24 mouse cellular contexts compared by ENCODE assay signal in genomic region chr4:114782851-114783250, GRCm38 (mm10). TPM values are rescaled to one million over a fixed set of nuclear protein-coding genes. Genes with fewer than 3 reads are reported as not detected.
"Had no signal": no experiment of that assay in that cellular context is flagged by ENCODE, and none has a peak within 500 bp of the region (broad histone marks: within the 10 kb centered on the region; RNA-seq: fewer than 3 reads in every experiment).

No protein-coding gene starts in this region.

- H3K27me3 ChIP-seq: neural tube, embryonic 12.5 days had no signal

- H3K9ac ChIP-seq: liver, embryonic 14.5 days; lung, embryonic 14.5 days; midbrain, embryonic 12.5 days; neural tube, embryonic 12.5 days; stomach, embryonic 15.5 days had no signal

- H3K4me3 ChIP-seq: midbrain, embryonic 10.5 days; midbrain, embryonic 12.5 days; myocyte; neural tube, embryonic 12.5 days; stomach, embryonic 15.5 days had no signal

- DNase-seq: lung, adult 18-20 months; lung, embryonic 14.5 days; lung, postnatal 10 days; midbrain, embryonic 14.5 days; retina, postnatal 1 day; right cerebral cortex, postnatal 14 days; thymus, adult 2 months; thymus, postnatal 25 days; thymus, postnatal 4 days had no signal

- H3K4me2 ChIP-seq: lung, embryonic 14.5 days; midbrain, embryonic 12.5 days; neural tube, embryonic 12.5 days; stomach, embryonic 15.5 days had no signal

- H3K36me3 ChIP-seq: midbrain, embryonic 10.5 days; midbrain, embryonic 12.5 days; neural tube, embryonic 12.5 days; stomach, embryonic 15.5 days had no signal

- H3K9me3 ChIP-seq: midbrain, embryonic 10.5 days; midbrain, embryonic 12.5 days; neural tube, embryonic 12.5 days; stomach, embryonic 15.5 days had no signal

- ATAC-seq: midbrain, embryonic 16.5 days had no signal

- H3K27ac ChIP-seq: liver, embryonic 14.5 days; midbrain, embryonic 10.5 days; midbrain, embryonic 12.5 days; neural tube, embryonic 12.5 days; stomach, embryonic 15.5 days; stomach, postnatal 0 days had no signal

RNA-seq across cellular contexts. Expression of gene Gm12830, which starts 38.7 kb away (rescaled TPM):
- total RNA-seq: megakaryocyte, adult 5-6 weeks; megakaryocyte-erythroid progenitor cell, adult 5-6 weeks had no signal
- polyA plus RNA-seq: liver, embryonic 14.5 days; liver, embryonic 16.5 days; lung, embryonic 14.5 days; lung, embryonic 16.5 days; midbrain, embryonic 10.5 days; midbrain, embryonic 12.5 days; midbrain, embryonic 14.5 days; midbrain, embryonic 16.5 days; myocyte; neural tube, embryonic 12.5 days; neural tube, embryonic 14.5 days; spleen, adult 2 months; stomach, embryonic 15.5 days; stomach, postnatal 0 days; testis, adult 2 months; thymus, adult 2 months had no signal
